Mouse (Mus musculus) E14TG2a.4 (cell line): ENCODE results near the gene Gabarapl2.

Source experiments
- CTCF ChIP-seq: conservative IDR thresholded peaks from 2 replicates; pipeline ENCODE4 v1.5.1; 2014; ENCODE audit warnings: low read length
- NANOG ChIP-seq: IDR thresholded peaks from 2 replicates; pipeline ENCODE4 v1.6.1; 2014; ENCODE audit warnings: borderline replicate concordance, low read length, mixed read lengths

GRCm38 (mm10) chr8:111920971-111921370 lies 19.5 kb upstream of the Gabarapl2 start:
- no peak for TF ChIP-seq CTCF
- no peak for TF ChIP-seq NANOG
